Mouse (Mus musculus): ENCODE results near the gene Bach2. TPM values are rescaled to one million over a fixed set of nuclear protein-coding genes. Genes with fewer than 3 reads are reported as not detected.

Gene Bach2
- total RNA-seq, 2 experiments from 2014 or later: 9.1 to 12.9 TPM

DNA sequence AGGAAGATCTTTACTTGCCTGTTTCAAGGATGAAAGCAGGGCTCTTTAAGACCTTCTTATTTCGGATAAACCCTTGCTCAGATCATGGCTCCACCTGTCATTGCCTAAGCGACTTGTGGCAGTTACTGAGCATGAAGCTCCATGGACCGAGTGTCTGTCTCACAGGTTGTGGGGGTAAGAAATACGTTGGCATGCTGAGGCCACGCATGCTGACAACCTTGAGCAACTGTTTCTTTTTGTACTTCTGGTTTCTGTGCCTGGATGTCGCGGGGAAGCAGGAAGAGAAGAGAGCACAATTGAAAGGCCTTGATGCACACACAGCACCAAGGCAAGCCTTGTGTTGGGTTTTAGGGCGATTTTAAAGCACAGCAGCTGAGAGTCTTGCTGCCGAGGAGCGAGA lies 87.7 kb downstream of the Bach2 start:
- no peak for DNase-seq (ENCODE audit: low spot score in 2 of 2)

DNA sequence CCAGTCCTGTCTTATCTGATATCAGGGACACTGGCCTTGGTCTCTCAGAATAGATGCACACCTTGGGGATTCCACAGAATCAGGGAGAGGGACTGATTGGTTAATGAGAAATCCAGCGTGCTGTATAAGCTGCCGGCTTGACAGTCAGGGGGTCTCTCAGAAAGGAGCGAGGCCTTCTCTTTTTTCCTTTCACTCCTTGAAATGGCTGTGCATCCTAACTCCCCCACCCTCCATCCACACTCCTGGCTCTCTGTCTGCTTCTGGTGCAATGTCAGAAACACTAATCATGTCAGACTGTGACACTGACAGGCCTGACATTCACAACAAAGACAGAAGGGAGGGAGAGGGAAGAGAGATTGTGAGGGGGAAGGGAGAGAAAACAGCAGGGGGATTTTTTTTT lies 88.3 kb downstream of the Bach2 start:
- DNase-seq (ENCODE audit: low spot score in 2 of 2): no peak

DNA sequence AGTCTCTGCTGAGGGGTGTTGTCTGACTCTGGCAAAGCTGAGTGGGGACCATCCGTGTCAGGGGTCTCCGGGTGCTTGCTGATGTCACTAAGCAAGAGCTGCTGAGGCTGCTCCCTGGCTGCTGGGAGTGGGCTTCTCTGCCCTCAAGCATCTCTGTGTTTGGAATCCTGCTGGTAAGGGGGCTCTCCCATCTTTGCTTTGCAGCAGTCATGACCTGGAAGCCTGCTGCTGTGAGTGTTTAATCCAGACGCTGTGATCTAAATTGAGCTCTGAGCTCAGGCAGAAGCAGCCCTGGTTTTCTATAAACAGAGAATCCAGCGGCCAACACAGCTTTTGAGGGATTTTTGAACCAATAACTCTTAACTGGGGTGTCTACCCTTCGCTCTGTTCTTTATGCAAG lies 89.0 kb downstream of the Bach2 start:
- no peak for DNase-seq (ENCODE audit: low spot score in 2 of 2)

DNA sequence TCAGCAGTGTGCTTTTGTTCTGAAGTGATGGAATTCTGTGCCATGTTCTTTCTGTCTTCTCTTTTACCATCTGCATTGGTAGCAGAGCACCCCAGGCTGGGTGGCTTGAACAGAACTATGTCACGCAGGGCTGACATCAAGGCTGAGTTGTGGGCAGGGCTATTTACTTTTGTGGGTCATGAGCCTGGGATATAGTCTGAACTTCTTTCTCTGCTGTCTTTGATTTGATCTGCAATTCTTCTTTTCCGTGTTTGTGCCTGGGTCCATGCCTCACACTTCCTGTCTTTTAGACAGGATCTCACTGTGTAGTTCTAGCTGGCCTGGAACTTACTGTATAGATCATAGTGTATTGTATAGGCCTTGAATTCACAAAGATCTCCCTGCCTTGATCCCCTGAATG lies 90.0 kb downstream of the Bach2 start:
- no peak for DNase-seq (ENCODE audit: low spot score in 2 of 2)

DNA sequence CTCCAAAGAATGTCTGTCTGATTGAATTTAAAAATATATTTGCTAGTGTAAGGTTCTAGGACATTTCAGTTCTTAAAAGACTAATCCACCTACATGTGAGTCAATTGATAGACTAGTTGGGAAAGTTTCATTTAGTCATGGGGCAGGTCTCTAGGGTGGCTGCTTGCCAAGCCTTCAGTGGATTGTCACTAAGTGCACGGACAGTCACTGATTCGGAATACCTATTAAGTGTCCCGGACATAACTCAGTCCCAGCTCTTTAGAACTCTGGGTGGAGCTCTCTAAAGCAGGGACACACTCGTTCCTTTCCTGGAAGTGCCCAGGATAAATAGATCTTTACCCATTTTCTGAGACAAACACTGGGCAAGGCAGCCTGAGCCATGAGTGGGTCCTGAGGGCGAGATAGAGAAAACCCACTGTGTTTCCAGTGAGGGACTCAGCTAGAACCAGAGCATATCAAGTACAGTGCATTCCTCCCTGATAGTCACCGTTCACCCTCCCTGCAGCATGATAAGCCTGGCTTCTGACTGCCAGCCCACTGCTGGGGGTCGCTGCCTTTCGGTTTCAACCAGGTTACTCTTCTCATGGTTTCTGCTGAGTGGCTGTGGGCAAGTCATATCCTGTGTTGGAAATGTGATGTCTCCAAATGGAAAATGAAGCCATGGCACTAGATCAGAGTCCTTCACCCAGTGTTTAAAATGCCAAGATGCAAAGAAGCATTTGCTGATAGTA lies 92.1 kb downstream of the Bach2 start:
- no peak for DNase-seq (ENCODE audit: low spot score in 2 of 2)

DNA sequence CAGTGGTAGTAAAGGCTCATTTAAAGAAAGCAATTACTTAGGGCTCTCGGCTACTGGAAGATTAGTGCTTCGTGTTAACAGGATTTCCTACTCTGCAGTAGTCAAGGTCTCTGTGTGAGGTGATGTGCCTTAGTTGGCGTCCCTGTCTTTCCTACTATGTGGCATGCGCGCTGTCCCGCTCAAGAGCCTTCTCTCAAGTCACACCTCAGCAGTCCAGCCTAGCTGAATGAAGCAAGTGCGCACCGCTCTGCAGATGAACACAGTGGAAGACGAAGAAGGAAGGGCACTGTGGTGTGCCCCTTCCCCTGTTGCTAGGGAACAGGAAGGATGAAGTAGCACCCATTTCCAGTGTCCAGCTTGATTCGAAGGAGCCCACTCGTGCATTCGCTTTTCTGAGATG lies 93.4 kb downstream of the Bach2 start:
- no peak for DNase-seq (ENCODE audit: low spot score in 2 of 2)

DNA sequence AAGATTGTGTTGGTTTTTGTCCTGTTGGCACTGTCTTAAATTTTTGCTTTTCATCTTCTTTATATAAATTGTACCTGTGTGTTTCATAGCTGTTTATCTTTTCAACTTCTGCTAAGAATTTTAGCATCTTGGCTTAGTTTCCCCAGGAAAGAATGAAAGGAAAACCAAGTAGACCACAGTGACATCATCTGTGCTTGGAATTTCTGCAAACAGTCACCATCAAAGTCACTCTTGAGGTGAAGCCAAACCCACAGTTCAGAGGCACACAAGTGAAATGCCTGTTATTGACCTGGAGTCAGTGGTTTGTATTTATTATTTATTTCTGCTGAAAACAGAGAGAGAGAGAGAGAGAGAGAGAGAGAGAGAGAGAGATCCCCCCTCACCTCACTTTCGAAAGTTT lies 95.5 kb downstream of the Bach2 start:
- DNase-seq (ENCODE audit: low spot score in 2 of 2): no peak

DNA sequence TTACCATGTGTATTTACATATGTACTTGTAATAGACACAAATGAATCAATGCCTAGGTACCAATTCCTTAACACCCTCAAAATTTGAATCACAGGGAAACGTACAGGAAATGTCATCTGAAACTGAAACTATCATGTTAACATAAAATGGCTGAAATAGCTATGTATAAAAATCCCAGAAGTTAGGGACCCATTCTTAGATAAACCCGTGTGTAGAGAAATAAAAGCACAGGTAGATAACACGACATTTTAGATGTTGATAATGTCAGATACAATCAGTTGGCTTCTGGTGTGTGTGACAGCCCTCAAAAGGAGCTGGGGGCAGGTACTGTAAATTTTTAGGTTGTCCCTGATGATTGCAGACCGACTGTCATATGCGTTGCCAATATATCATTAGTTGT lies 96.2 kb downstream of the Bach2 start:
- no peak for DNase-seq (ENCODE audit: low spot score in 2 of 2)

DNA sequence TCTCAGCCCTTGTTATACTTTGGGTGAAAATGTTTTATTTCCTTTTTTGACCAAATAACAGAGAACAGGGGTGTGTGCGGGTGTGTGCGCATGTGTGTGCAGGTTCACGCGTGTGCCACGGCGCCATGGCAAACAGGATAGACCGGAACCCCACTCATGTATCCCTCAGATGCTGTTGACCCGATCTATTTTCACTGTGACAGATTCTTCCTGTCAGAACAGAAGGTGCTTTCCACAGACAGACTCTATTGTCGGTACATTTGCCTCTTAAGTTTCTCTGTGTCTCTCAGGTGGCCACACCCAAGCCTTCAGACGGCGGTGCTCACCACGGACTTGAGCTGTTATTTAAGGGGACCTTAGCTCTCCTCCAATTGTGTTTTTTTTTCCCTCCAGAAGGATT lies 97.1 kb downstream of the Bach2 start:
- no peak for DNase-seq (ENCODE audit: low spot score in 2 of 2)

DNA sequence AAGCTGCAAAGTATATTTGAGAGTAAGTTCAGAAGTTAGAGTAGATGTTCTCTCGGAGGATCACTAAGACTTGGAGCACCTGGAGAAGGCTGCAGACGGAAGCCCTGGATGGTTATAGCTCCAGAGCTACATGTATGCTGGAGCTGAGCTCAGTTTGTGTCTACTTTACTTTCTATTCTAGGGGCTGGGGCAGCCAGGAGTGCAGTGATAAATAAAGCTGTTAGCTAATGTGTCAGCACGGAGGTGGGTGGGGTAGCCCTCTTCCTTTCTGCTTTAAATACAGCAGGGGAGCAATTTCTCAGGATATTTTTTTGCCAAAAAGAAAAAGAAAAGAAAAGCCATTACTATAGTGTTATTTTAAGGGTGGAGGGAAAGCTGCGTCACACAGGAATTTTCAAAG lies 98.0 kb downstream of the Bach2 start:
- no peak for DNase-seq (ENCODE audit: low spot score in 2 of 2)

DNA sequence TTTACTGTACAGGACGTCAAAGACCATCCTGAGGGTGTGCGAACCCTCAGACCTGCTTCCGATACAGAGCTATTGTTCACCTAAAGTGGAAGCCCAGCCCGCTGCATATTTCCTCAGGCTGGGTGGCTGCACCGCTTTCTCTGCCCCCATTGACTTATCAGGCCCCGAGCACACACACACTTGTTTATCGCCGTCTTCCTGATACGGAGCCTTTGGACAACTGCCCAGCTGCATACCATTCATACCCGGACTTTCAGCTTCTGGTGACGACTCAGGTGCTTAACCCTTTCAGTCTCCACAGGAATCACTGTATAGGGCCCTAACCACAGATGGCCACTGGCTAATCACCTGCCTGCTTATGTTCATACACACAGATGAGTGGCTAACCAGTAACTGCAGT lies 99.0 kb downstream of the Bach2 start:
- DNase-seq (ENCODE audit: low spot score in 2 of 2): no peak

DNA sequence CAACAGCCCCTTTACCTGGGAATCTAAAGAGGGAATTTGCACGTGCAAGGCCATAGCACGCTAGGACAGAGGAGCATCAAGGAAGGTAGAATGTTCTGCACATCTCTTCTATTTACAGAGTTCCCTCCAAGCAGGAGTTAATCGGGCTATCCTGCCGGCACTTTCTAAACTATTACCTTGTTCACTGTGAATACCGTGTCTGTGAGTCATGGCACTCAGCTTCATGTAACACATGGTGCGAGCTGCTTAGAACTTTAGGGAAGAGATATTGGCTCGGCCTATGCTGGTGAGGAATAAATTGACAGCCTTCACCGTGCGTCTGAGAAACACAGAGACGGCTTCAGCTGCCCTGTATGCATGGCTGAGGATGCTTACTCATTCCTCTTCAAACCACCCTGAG lies 99.8 kb downstream of the Bach2 start:
- no peak for DNase-seq (ENCODE audit: low spot score in 2 of 2)

DNA sequence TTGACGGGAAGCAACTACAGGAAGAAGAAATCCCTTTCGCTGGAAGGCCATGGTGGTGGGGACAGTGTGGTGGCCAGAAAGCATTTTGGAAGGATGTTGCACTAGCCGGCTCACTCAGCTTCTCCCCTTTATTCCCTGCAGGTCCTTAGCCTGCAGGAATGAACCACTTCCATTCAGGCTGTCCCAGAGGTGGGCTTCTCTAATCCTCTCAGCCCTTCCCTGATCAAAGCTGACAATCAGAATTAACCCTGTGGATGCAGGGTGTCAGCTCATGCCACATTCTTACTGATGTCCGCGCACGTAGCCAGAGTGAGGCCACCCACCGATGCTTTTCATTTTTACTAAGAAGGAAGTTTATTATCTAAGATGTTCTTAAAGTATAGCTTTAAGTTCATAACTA lies 102.2 kb downstream of the Bach2 start:
- no peak for DNase-seq (ENCODE audit: low spot score in 2 of 2)

DNA sequence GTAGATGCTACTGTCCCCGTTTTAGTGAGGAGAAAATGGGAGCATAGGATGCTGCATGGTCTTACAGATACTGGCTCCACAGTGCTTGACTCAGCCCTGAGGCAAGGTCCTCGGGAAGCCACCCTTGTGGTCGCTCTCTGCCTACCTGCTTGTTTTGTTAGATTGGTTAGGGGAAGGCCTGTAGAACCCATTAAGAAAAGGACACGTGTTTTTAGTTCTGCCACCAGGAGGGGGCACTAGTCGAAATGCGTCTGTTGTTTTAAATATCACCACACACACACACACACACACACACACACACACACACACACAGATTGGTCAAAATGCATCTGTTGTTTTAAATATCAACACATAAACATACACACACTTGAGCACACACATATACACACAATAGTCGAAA lies 103.7 kb downstream of the Bach2 start:
- no peak for DNase-seq (ENCODE audit: low spot score in 2 of 2)

DNA sequence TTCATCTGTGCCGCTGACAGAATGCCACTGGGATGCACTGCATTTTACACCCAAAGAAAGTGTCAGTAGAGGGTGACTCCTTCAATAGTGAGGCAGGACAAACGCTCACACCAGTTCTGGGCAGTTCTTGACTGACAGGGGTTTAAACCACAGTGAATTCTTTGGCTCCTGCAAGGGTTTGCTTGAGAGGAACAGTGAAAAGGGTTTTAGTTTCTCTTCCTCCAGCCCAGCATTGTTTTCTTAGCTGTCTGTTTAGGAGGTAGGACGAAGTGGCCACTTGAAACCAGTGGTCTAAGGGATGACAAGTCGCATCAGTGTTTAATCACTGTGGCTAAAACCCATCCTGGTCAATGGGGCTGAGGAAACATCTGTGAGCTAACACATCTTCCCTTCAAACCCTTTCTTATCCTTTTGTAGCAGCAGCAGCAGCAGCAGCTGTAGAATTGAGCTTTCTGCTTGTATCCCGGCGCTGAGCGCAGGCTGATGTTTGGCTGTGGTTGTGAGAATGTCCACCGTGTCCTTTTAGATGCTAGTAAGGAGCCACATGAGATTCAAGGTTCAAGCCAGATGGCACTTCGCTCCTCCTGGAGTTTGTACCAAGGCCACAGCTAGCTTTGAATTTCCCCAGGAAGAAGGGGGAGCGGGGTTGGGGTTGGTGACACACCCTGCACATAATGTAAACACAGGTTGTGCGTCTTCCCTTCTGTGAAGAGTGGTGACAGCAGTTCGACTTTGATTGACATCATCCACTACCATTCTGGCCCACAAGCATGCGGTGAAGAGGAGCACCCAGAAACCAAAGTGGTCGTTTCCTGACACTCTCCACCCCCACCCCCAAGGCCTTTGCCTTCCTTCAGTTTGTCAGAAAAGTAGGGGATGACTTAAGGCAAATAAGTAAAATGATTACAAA lies 104.9 kb downstream of the Bach2 start:
- DNase-seq (ENCODE audit: low spot score in 2 of 2): no peak

DNA sequence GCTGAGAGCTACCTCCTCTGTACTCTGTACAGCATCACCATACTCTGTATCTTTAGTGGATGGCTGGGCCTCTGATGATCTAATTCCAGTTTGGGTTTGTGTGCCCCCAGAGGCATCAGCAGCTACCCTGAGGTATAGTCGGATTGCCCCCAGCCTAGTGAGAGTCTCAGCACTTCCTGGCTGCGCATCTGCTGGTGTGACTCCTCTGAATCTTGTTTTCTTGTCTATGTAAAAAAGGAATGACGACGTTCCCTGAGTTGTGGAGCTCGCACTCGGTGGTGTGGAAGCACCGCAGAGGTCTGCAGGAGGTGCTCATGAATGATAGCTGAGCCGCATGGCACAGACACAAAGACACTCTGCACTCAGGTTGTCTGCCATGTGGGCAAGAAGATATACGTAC lies 105.7 kb downstream of the Bach2 start:
- no peak for DNase-seq (ENCODE audit: low spot score in 2 of 2)

DNA sequence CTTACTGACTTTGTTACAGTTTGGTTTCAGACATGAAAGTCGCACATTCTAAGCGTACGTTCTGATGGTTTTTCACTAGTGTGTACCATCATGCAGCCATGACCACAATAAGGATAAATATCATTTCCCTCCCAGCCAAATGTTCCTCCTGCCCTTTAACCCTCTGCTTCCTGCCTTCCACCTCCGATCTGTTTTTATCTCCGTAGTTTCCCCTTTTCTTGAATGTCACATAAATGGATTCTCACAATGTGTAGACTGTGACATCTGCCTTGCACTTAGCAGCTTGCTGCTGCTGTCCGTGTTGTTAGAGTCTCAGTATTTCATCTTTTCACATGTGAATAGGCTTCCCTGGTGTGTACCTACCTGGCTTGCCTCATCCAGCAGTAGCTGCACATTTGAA lies 108.6 kb downstream of the Bach2 start:
- no peak for DNase-seq (ENCODE audit: low spot score in 2 of 2)

DNA sequence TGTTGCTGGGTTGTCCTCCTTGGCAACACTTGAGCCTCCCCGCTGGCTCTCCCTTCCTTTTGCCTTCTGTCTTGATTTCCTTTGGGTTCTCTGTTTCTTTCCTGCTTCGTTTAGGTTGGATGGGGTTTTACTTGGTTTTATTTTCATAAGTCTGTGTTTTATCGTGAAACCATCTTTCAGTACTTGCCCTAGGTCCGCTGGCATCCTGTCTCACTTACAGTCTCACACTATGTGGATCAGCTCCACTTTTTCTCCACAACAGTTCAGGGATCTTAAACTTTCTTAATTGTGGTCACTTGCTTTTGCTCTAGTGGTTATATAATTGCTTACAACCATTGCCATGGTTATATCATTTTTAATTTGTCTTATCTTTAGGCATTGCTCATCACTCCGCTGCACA lies 109.1 kb downstream of the Bach2 start:
- no peak for DNase-seq (ENCODE audit: low spot score in 2 of 2)

DNA sequence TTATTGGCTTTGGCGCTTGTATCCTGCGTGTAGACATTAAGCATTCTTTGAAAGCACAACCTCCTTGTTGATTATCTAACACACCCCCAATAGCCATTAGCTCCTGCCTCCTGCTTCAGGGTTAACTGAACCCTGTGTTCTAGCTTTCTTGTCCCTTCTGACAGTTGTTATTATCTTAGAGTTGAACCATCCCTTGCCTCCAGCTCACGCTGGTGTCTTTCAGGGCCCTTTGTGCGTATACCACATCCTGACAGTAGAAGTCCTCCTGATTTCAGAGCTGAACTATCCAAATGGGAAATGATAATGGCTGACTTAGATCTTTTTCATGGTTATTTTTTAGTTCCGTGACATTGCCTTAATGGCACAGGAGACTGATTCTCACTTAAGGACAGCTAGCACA lies 110.8 kb downstream of the Bach2 start:
- DNase-seq (ENCODE audit: low spot score in 2 of 2): no peak

DNA sequence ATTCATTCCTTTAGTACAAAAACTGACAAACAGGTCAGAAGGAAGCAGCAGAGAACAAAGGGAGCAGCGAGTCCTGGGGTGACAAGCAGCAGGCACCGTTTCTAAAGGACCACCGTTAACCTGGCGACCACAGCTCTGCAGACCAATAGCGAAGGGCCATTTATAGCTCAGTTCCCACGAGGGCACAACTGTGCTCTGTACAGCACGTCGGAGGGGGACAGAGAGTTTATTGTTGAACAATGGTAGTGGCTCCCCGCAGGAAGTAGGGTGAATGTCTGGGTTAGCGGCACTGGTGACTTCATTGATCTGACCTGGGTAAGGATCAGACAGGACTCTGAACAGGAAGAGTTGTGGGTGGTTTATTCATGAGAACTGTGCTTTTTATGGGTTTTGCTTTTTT lies 112.6 kb downstream of the Bach2 start:
- DNase-seq (ENCODE audit: low spot score in 2 of 2): no peak

DNA sequence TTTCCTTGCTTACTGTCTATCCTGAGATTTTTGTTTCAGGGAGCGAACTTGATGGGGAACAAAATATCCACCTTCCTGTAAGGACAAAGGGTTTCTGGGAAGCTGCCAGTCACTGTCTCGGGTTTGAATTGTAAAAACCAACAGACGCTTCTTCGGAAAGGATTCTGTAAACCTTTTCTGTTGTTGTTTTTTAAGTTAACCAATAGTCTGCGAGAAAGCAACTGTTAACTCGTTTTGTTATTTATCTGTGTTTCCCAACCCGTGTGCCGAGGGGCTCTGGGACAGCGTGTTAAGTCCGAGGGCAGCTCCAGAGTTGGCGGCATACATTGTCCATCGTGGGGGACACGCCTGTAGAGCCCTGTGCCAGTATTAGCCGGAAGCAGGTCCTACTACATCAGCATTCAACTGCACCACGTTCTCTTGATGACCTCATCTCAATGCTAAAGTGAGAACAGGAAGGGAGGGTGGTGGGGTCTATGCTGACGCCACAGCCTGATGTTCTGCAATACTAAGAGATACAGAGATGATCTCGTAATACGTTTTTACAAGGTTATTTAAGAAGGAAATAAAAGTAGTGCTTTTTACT lies 113.2 kb downstream of the Bach2 start:
- no peak for DNase-seq (ENCODE audit: low spot score in 2 of 2)

DNA sequence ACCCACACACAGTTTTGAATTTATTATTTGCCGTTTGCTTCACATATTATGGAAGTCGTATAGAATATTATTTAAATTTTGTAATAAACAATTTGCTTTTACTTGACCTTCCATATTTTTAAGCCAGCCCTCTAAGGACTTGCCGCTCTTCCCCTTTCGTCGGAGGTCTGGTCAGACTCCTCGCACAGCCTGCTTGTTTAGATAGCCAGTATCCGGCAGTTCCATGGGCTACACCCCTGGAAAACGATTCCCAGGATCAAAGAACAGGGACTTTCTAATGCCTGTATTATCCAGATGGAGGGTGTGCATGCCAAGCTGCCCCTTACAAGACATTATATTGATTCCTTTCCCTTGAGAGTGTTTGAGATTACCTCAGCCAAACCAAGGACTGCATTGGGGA lies 113.8 kb downstream of the Bach2 start:
- DNase-seq (ENCODE audit: low spot score in 2 of 2): no peak

Data from layer of hippocampus, adult 18-20 months (tissue).